Mouse (Mus musculus): ENCODE results near the gene Gapvd1.

Gene Gapvd1

GRCm38 (mm10) chr2:34644571-34645526 lies 110.2 kb downstream of the Gapvd1 start:
- no peaks in the 10 kb centered on the region; the same call in 1 of the 2 replicates for H3K27me3 ChIP-seq (ENCODE audit: insufficient read depth, low read length)
- H3K4me3 ChIP-seq (replicated peaks; ENCODE audit: low read length): peak overlapping the region; percentile 51
- no peaks in the 10 kb centered on the region for H3K36me3 ChIP-seq (ENCODE audit: insufficient read depth, low read length)
- no peaks in the 10 kb centered on the region for H3K9me3 ChIP-seq (ENCODE audit: low read length)
- H3K4me1 ChIP-seq (replicated peaks; ENCODE audit: low read depth, low read length): peaks cover 67% of the 10 kb centered on the region
- TF ChIP-seq POU5F1 (IDR thresholded peaks at IDR 0.05; ENCODE audit: borderline replicate concordance, low read length) (no peak), CTCF (conservative IDR thresholded peaks at IDR 0.05; ENCODE audit: low read length) (peak; percentile 78), NANOG (IDR thresholded peaks at IDR 0.05; ENCODE audit: borderline replicate concordance, low read length) (no peak)

- Histone ChIP-seq H3K27me3 (ENCODE audit: insufficient read depth, low read length) (peaks cover 12% of the 10 kb centered on the region), H3K36me3 (ENCODE audit: insufficient read depth, low read length) (no peaks in the 10 kb centered on the region), H3K9me3 (ENCODE audit: low read length) (no peaks in the 10 kb centered on the region), H3K4me3 (replicated peaks; ENCODE audit: low read length) (peak overlapping the region; percentile 74), H3K4me1 (replicated peaks; ENCODE audit: low read depth, low read length) (peaks cover 76% of the 10 kb centered on the region)
- no peak for TF ChIP-seq POU5F1 (IDR thresholded peaks at IDR 0.05; ENCODE audit: borderline replicate concordance, low read length)
- no peak for TF ChIP-seq NANOG (IDR thresholded peaks at IDR 0.05; ENCODE audit: borderline replicate concordance, low read length)
- peak; percentile 81 for TF ChIP-seq CTCF (conservative IDR thresholded peaks at IDR 0.05; ENCODE audit: low read length)
Measured at GRCm38 (mm10) chr2:34642351-34642750, 112.7 kb downstream of the Gapvd1 start.

- peaks cover 12% of the 10 kb centered on the region for H3K27me3 ChIP-seq (ENCODE audit: insufficient read depth, low read length)
- no peaks in the 10 kb centered on the region for H3K36me3 ChIP-seq (ENCODE audit: insufficient read depth, low read length)
- H3K9me3 ChIP-seq (ENCODE audit: low read length): no peaks in the 10 kb centered on the region
- H3K4me3 ChIP-seq (replicated peaks; ENCODE audit: low read length): peak overlapping the region; percentile 23; the same call in 1 of the 2 replicates
- H3K4me1 ChIP-seq (replicated peaks; ENCODE audit: low read depth, low read length): peaks cover 66% of the 10 kb centered on the region
- TF ChIP-seq CTCF (conservative IDR thresholded peaks at IDR 0.05; ENCODE audit: low read length) (no peak), POU5F1 (IDR thresholded peaks at IDR 0.05; ENCODE audit: borderline replicate concordance, low read length) (no peak), NANOG (IDR thresholded peaks at IDR 0.05; ENCODE audit: borderline replicate concordance, low read length) (no peak)
Measured at GRCm38 (mm10) chr2:34639725-34640124, 115.3 kb downstream of the Gapvd1 start.

- Histone ChIP-seq H3K9me3 (ENCODE audit: low read length) (no peaks in the 10 kb centered on the region), H3K4me1 (replicated peaks; ENCODE audit: low read depth, low read length) (peaks cover 65% of the 10 kb centered on the region), H3K36me3 (ENCODE audit: insufficient read depth, low read length) (no peaks in the 10 kb centered on the region), H3K4me3 (replicated peaks; ENCODE audit: low read length) (peak overlapping the region; percentile 81), H3K27me3 (ENCODE audit: insufficient read depth, low read length) (peaks cover 12% of the 10 kb centered on the region)
- no peak for TF ChIP-seq NANOG (IDR thresholded peaks at IDR 0.05; ENCODE audit: borderline replicate concordance, low read length)
- peak; percentile 40; the same call in 1 of the 2 replicates for TF ChIP-seq CTCF (conservative IDR thresholded peaks at IDR 0.05; ENCODE audit: low read length)
- no peak for TF ChIP-seq POU5F1 (IDR thresholded peaks at IDR 0.05; ENCODE audit: borderline replicate concordance, low read length)
Measured at GRCm38 (mm10) chr2:34638955-34639650, 115.9 kb downstream of the Gapvd1 start.

- Histone ChIP-seq H3K4me3 (replicated peaks; ENCODE audit: low read length) (peak overlapping the region; percentile 23; the same call in 1 of the 2 replicates), H3K27me3 (ENCODE audit: insufficient read depth, low read length) (peaks cover 12% of the 10 kb centered on the region), H3K4me1 (replicated peaks; ENCODE audit: low read depth, low read length) (peaks cover 43% of the 10 kb centered on the region), H3K36me3 (ENCODE audit: insufficient read depth, low read length) (no peaks in the 10 kb centered on the region), H3K9me3 (ENCODE audit: low read length) (no peaks in the 10 kb centered on the region)
- TF ChIP-seq POU5F1 (IDR thresholded peaks at IDR 0.05; ENCODE audit: borderline replicate concordance, low read length): no peak
- TF ChIP-seq NANOG (IDR thresholded peaks at IDR 0.05; ENCODE audit: borderline replicate concordance, low read length): no peak
- no peak for TF ChIP-seq CTCF (conservative IDR thresholded peaks at IDR 0.05; ENCODE audit: low read length)
Measured at GRCm38 (mm10) chr2:34635249-34636165, 119.5 kb downstream of the Gapvd1 start.

GRCm38 (mm10) chr2:34632051-34632450 lies 123.0 kb downstream of the Gapvd1 start:
- Histone ChIP-seq H3K9me3 (ENCODE audit: low read length) (no peaks in the 10 kb centered on the region), H3K27me3 (ENCODE audit: insufficient read depth, low read length) (no peaks in the 10 kb centered on the region; the same call in 1 of the 2 replicates), H3K4me3 (replicated peaks; ENCODE audit: low read length) (no peak overlapping the region), H3K36me3 (ENCODE audit: insufficient read depth, low read length) (no peaks in the 10 kb centered on the region), H3K4me1 (replicated peaks; ENCODE audit: low read depth, low read length) (peaks cover 37% of the 10 kb centered on the region)
- no peak for TF ChIP-seq CTCF (conservative IDR thresholded peaks at IDR 0.05; ENCODE audit: low read length)
- TF ChIP-seq POU5F1 (IDR thresholded peaks at IDR 0.05; ENCODE audit: borderline replicate concordance, low read length): no peak

GRCm38 (mm10) chr2:34630445-34630844 lies 124.6 kb downstream of the Gapvd1 start:
- no peak for TF ChIP-seq CTCF (conservative IDR thresholded peaks at IDR 0.05; ENCODE audit: low read length)
- TF ChIP-seq POU5F1 (IDR thresholded peaks at IDR 0.05; ENCODE audit: borderline replicate concordance, low read length): no peak
- no peak for TF ChIP-seq NANOG (IDR thresholded peaks at IDR 0.05; ENCODE audit: borderline replicate concordance, low read length)
- peaks cover 2% of the 10 kb centered on the region; the same call in 1 of the 2 replicates for H3K36me3 ChIP-seq (ENCODE audit: insufficient read depth, low read length)
- H3K4me1 ChIP-seq (replicated peaks; ENCODE audit: low read depth, low read length): peaks cover 31% of the 10 kb centered on the region
- no peaks in the 10 kb centered on the region for H3K9me3 ChIP-seq (ENCODE audit: low read length)
- H3K4me3 ChIP-seq (replicated peaks; ENCODE audit: low read length): no peak overlapping the region
- no peaks in the 10 kb centered on the region; the same call in 1 of the 2 replicates for H3K27me3 ChIP-seq (ENCODE audit: insufficient read depth, low read length)

All from E14TG2a.4 (cell line).